Mouse (Mus musculus) ES-Bruce4 (cell line): ENCODE data around the gene Cacng3. TPM values are rescaled to one million over a fixed set of nuclear protein-coding genes. Genes with fewer than 3 reads are reported as not detected.

Experiments
- H3K27ac ChIP-seq: 2 replicates; pipeline ENCODE4 v1.5.1; 2012; ENCODE audit warnings: low read length, inconsistent platforms; ENCODE audit not compliant: insufficient read depth
- H3K27me3 ChIP-seq: 2 replicates; pipeline ENCODE4 v1.6.1; 2012; ENCODE audit warnings: mild to moderate bottlenecking, low read length, inconsistent platforms; ENCODE audit not compliant: control insufficient read depth, poor library complexity, insufficient read depth, severe bottlenecking
- H3K36me3 ChIP-seq: 2 replicates; pipeline ENCODE4 v1.6.1; 2012; ENCODE audit warnings: inconsistent platforms, mild to moderate bottlenecking, low read length, moderate library complexity; ENCODE audit not compliant: control insufficient read depth, poor library complexity, insufficient read depth, severe bottlenecking
- H3K4me1 ChIP-seq: one replicate; pipeline ENCODE4 v1.8.1; 2011; ENCODE audit warnings: low read length; ENCODE audit not compliant: control insufficient read depth, insufficient read depth
- H3K4me3 ChIP-seq: 2 replicates; pipeline ENCODE4 v1.5.1; 2011; ENCODE audit warnings: low read depth, mild to moderate bottlenecking, low read length
- H3K9ac ChIP-seq: 2 replicates; pipeline ENCODE4 v1.6.1; 2012; ENCODE audit warnings: low read depth, mild to moderate bottlenecking, inconsistent platforms; ENCODE audit not compliant: poor library complexity, severe bottlenecking
- H3K9me3 ChIP-seq: replicated peaks from 2 replicates; pipeline ENCODE4 v1.6.1; 2012; ENCODE audit warnings: mild to moderate bottlenecking, low read length, inconsistent platforms; ENCODE audit not compliant: control insufficient read depth, poor library complexity, insufficient read depth, severe bottlenecking
- CTCF ChIP-seq: IDR thresholded peaks from one replicate; pipeline ENCODE4 v1.8.1; 2011; ENCODE audit warnings: low read depth, low read length
- EP300 ChIP-seq: IDR thresholded peaks from 2 replicates; pipeline ENCODE4 v1.6.1; 2011; ENCODE audit warnings: low read depth, low read length; ENCODE audit not compliant: insufficient read depth
- POLR2A ChIP-seq: IDR thresholded peaks from one replicate; pipeline ENCODE4 v1.8.1; 2011; ENCODE audit warnings: low read length; ENCODE audit not compliant: insufficient read depth
- polyA plus RNA-seq: library from polyadenylated mRNA; stranded (reverse); fragments of >200 nt; gene quantifications from 2 replicates; pipeline ENCODE4 v1.2.4, GENCODE M21; 2011; ENCODE audit warnings: low read depth; ENCODE audit not compliant: missing spikeins, insufficient read depth, insufficient read length

The Cacng3 gene
- polyA plus RNA-seq, 1 experiment = not detected

- Histone ChIP-seq H3K9me3 (no peaks in the 10 kb centered on the region), H3K9ac (no peak overlapping the region), H3K27me3 (no peaks in the 10 kb centered on the region), H3K4me3 (no peak overlapping the region), H3K4me1 (no peaks in the 10 kb centered on the region), H3K27ac (no peak overlapping the region), H3K36me3 (no peaks in the 10 kb centered on the region)
- TF ChIP-seq CTCF (no peak), POLR2A (no peak), EP300 (no peak)
Measured at GRCm38 (mm10) chr7:122632946-122633345, 37.3 kb upstream of the Cacng3 start.

- TF ChIP-seq POLR2A = no peak
- TF ChIP-seq EP300 = no peak
- TF ChIP-seq CTCF = no peak
- Histone ChIP-seq H3K9me3 (no peaks in the 10 kb centered on the region), H3K27me3 (no peaks in the 10 kb centered on the region), H3K4me3 (no peak overlapping the region), H3K36me3 (no peaks in the 10 kb centered on the region), H3K27ac (no peak overlapping the region), H3K9ac (no peak overlapping the region), H3K4me1 (no peaks in the 10 kb centered on the region)
Measured at GRCm38 (mm10) chr7:122633463-122633862, 36.8 kb upstream of the Cacng3 start.

GRCm38 (mm10) chr7:122643676-122644075, 26.6 kb upstream of the Cacng3 start:
- Histone ChIP-seq H3K27ac (no peak overlapping the region), H3K9ac (no peak overlapping the region), H3K4me1 (no peaks in the 10 kb centered on the region), H3K36me3 (no peaks in the 10 kb centered on the region), H3K9me3 (no peaks in the 10 kb centered on the region; the same call in 1 of the 2 replicates), H3K27me3 (no peaks in the 10 kb centered on the region; the same call in 1 of the 2 replicates), H3K4me3 (no peak overlapping the region)
- TF ChIP-seq CTCF (no peak), POLR2A (no peak), EP300 (no peak)

- TF ChIP-seq EP300 (no peak), POLR2A (no peak), CTCF (no peak)
- Histone ChIP-seq H3K9ac (no peak overlapping the region), H3K9me3 (no peaks in the 10 kb centered on the region), H3K4me1 (no peaks in the 10 kb centered on the region), H3K4me3 (no peak overlapping the region), H3K27ac (no peak overlapping the region), H3K27me3 (no peaks in the 10 kb centered on the region), H3K36me3 (no peaks in the 10 kb centered on the region)
Measured at GRCm38 (mm10) chr7:122649306-122649705, 21.0 kb upstream of the Cacng3 start.

GRCm38 (mm10) chr7:122652523-122652922, 17.8 kb upstream of the Cacng3 start:
- Histone ChIP-seq H3K4me3 (no peak overlapping the region), H3K9ac (no peak overlapping the region), H3K27ac (no peak overlapping the region), H3K4me1 (no peaks in the 10 kb centered on the region), H3K27me3 (no peaks in the 10 kb centered on the region), H3K9me3 (no peaks in the 10 kb centered on the region), H3K36me3 (no peaks in the 10 kb centered on the region)
- TF ChIP-seq POLR2A (no peak), CTCF (no peak), EP300 (no peak)

GRCm38 (mm10) chr7:122656671-122657070, 13.6 kb upstream of the Cacng3 start:
- Histone ChIP-seq H3K27ac (no peak overlapping the region), H3K27me3 (no peaks in the 10 kb centered on the region), H3K4me3 (no peak overlapping the region), H3K9me3 (no peaks in the 10 kb centered on the region), H3K4me1 (no peaks in the 10 kb centered on the region), H3K9ac (no peak overlapping the region), H3K36me3 (no peaks in the 10 kb centered on the region)
- TF ChIP-seq CTCF = no peak
- no peak for TF ChIP-seq POLR2A
- no peak for TF ChIP-seq EP300
